Mouse (Mus musculus): ENCODE results near the gene Klra3. TPM values are rescaled to one million over a fixed set of nuclear protein-coding genes. Genes with fewer than 3 reads are reported as not detected.
"Not testable (repeated sequence)": the region's sequence is repeated elsewhere in the genome, so short reads cannot be mapped to it uniquely, and the experiment has no call there.

Klra3 gene
- total RNA-seq (2014; rRNA removed) (0.20 TPM in 1 of 2 replicates, not detected in the other), polyA plus RNA-seq (2012; rRNA removed) (not detected in 2 replicates)

GRCm38 (mm10) chr6:130337411-130337810, at the start of gene Klra3:
Gene Klra3 (minus strand): TSS chr6:130337574.
- no peak within 1 kb of the TSS for H3K4me3 ChIP-seq (ENCODE audit: insufficient read depth, low read depth, low read length)
- H3K4me1 ChIP-seq (ENCODE audit: control insufficient read depth, insufficient read depth, low read length), result no peaks in the 10 kb centered on the region
- no peak within 1 kb of the TSS for H3K9ac ChIP-seq (ENCODE audit: low read depth, low read length)
- no peak within 1 kb of the TSS for H3K27ac ChIP-seq (replicated peaks; ENCODE audit: insufficient read depth, low read depth, low read length)
- H3K36me3 ChIP-seq (ENCODE audit: control insufficient read depth, insufficient read depth, low read length), result no peaks in the 10 kb centered on the region
- no peak for DNase-seq (ENCODE audit: extremely low read depth, low read depth, low spot score)
- WGBS, result 78% methylated on average over 8 of the region's 8 CpGs
- no peak for TF ChIP-seq CTCF (IDR thresholded peaks at IDR 0.05; ENCODE audit: low read depth, low read length)
- no peak for TF ChIP-seq POLR2A (IDR thresholded peaks at IDR 0.05; ENCODE audit: extremely low read depth, insufficient read depth, low read length)
- no peaks in the 10 kb centered on the region for H3K27me3 ChIP-seq (ENCODE audit: control insufficient read depth, insufficient read depth, low read length)
- H3K79me2 ChIP-seq (ENCODE audit: control insufficient read depth, insufficient read depth, low read length), result no peaks in the 10 kb centered on the region

DNA sequence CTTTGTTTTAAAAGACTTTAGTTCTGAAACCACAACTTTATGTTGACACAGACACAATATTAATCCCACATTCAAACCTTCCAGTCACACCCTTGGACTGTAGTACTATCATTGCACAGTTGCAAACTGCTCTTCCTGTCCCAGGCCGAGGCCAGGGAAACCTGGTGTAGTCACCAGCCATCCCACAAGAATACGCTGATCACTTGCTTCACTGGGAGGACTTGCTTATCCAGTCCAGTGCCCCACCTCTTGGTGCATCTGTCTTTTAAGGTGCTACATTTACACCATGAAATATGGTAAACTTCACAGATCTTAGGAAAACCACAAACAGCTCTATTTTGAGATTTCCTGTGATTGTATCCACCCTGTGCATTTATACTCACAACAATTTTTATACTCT, 49.4 kb upstream of the Klra3 start, which contains the start of gene Klra1:
Gene Klra1, minus strand, starts transcription at position 125 of the 400 bp plus-strand sequence.
- no peaks in the 10 kb centered on the region for H3K27me3 ChIP-seq (ENCODE audit: control insufficient read depth, insufficient read depth, low read length)
- WGBS, result 77% methylated on average over 2 of the region's 2 CpGs
- no peak for TF ChIP-seq CTCF (IDR thresholded peaks at IDR 0.05; ENCODE audit: low read depth, low read length)
- no peak for TF ChIP-seq POLR2A (IDR thresholded peaks at IDR 0.05; ENCODE audit: extremely low read depth, insufficient read depth, low read length)
- no peak for DNase-seq (ENCODE audit: extremely low read depth, low read depth, low spot score)
- H3K4me3 ChIP-seq (ENCODE audit: insufficient read depth, low read depth, low read length), result no peak within 1 kb of the TSS
- no peak within 1 kb of the TSS for H3K27ac ChIP-seq (replicated peaks; ENCODE audit: insufficient read depth, low read depth, low read length)
- no peaks in the 10 kb centered on the region for H3K4me1 ChIP-seq (ENCODE audit: control insufficient read depth, insufficient read depth, low read length)
- H3K9ac ChIP-seq (ENCODE audit: low read depth, low read length), result no peak within 1 kb of the TSS
- no peaks in the 10 kb centered on the region for H3K79me2 ChIP-seq (ENCODE audit: control insufficient read depth, insufficient read depth, low read length)
- H3K36me3 ChIP-seq (ENCODE audit: control insufficient read depth, insufficient read depth, low read length), result no peaks in the 10 kb centered on the region

DNA sequence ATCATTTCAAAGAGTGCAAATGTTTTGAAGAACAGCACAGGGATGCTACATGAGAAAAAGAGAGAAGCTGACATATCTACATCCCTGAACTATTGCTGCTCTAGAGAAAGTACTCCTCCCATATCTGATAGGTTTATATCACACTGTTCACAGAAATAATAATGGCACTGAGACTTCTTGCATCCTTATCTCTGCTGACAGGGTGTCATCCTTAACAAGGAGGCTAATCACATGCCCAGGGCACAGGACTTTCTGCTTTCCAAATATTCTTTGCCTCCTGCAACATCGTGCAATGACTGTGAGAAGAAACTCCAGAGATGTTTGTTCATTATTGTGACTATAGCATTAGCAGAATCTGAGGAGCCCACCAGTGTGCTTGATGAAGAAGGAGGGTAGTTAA, 48.4 kb upstream of the Klra3 start:
- DNase-seq (ENCODE audit: extremely low read depth, low read depth, low spot score), result no peak
- Histone ChIP-seq H3K9ac (ENCODE audit: low read depth, low read length) (no peak overlapping the region), H3K79me2 (ENCODE audit: control insufficient read depth, insufficient read depth, low read length) (no peaks in the 10 kb centered on the region), H3K4me3 (ENCODE audit: insufficient read depth, low read depth, low read length) (no peak overlapping the region), H3K4me1 (ENCODE audit: control insufficient read depth, insufficient read depth, low read length) (no peaks in the 10 kb centered on the region), H3K36me3 (ENCODE audit: control insufficient read depth, insufficient read depth, low read length) (no peaks in the 10 kb centered on the region), H3K27me3 (ENCODE audit: control insufficient read depth, insufficient read depth, low read length) (no peaks in the 10 kb centered on the region), H3K27ac (replicated peaks; ENCODE audit: insufficient read depth, low read depth, low read length) (no peak overlapping the region)
- 52% methylated on average over 1 of the region's 1 CpGs for WGBS
- TF ChIP-seq CTCF (IDR thresholded peaks at IDR 0.05; ENCODE audit: low read depth, low read length) (no peak), POLR2A (IDR thresholded peaks at IDR 0.05; ENCODE audit: extremely low read depth, insufficient read depth, low read length) (no peak)

DNA sequence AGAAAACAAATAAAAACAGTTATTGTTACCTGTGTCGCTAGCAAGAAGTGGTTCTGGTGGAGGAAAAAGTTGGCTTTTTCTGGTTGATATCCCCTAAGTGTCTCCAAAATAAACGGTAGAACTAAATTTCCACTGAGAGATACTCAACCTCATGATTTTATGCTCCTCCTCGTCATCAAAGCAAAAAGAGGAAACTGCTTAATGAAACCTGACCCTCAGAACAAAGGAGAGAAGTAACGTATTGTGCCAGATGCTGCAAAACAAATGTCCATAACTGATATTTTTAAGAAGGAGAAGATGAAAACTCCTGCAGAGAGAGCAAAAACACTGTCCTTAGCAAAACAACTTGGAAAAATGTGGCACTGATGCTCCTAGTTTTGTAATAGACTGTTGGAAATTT, 45.0 kb upstream of the Klra3 start:
- 69% methylated on average over 4 of the region's 4 CpGs for WGBS

DNA sequence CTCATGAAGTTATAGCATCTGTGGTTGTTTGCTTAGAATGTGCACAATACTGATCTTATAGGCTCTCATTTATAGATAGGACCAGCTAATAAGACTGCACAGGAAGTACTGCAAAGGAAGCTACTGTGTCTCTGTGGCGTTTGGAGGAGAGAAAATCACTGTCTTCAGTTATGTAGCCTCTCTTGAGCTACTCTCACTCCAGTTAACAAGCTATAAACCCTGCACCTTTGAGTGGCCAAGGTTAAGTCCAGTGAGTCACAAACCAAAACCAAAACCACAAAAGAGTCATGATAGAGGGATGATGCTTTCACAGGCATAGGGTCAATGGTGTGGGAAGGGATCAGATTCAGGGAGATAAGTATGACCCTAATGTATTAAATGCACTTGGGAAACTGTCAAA, 8.0 kb upstream of the Klra3 start:
- not testable (repeated sequence) for H3K4me1 ChIP-seq (ENCODE audit: control insufficient read depth, insufficient read depth, low read length); H3K27ac ChIP-seq (replicated peaks; ENCODE audit: insufficient read depth, low read depth, low read length); DNase-seq (ENCODE audit: extremely low read depth, low read depth, low spot score); H3K79me2 ChIP-seq (ENCODE audit: control insufficient read depth, insufficient read depth, low read length); H3K4me3 ChIP-seq (ENCODE audit: insufficient read depth, low read depth, low read length); H3K27me3 ChIP-seq (ENCODE audit: control insufficient read depth, insufficient read depth, low read length); H3K36me3 ChIP-seq (ENCODE audit: control insufficient read depth, insufficient read depth, low read length); H3K9ac ChIP-seq (ENCODE audit: low read depth, low read length)
- 18% methylated on average over 1 of the region's 1 CpGs for WGBS

More for the DNA sequence above, 45.0 kb upstream of the Klra3 start:
- DNase-seq (ENCODE audit: extremely low read depth, low read depth, low spot score), result no peak
- TF ChIP-seq CTCF (IDR thresholded peaks at IDR 0.05; ENCODE audit: low read depth, low read length), result no peak
- TF ChIP-seq POLR2A (IDR thresholded peaks at IDR 0.05; ENCODE audit: extremely low read depth, insufficient read depth, low read length), result no peak
- Histone ChIP-seq H3K27ac (replicated peaks; ENCODE audit: insufficient read depth, low read depth, low read length) (no peak overlapping the region), H3K9ac (ENCODE audit: low read depth, low read length) (no peak overlapping the region), H3K4me3 (ENCODE audit: insufficient read depth, low read depth, low read length) (no peak overlapping the region), H3K36me3 (ENCODE audit: control insufficient read depth, insufficient read depth, low read length) (no peaks in the 10 kb centered on the region), H3K27me3 (ENCODE audit: control insufficient read depth, insufficient read depth, low read length) (no peaks in the 10 kb centered on the region), H3K4me1 (ENCODE audit: control insufficient read depth, insufficient read depth, low read length) (no peaks in the 10 kb centered on the region), H3K79me2 (ENCODE audit: control insufficient read depth, insufficient read depth, low read length) (no peaks in the 10 kb centered on the region)

- not testable (repeated sequence) for H3K9ac ChIP-seq (ENCODE audit: low read depth, low read length); H3K4me3 ChIP-seq (ENCODE audit: insufficient read depth, low read depth, low read length); H3K27me3 ChIP-seq (ENCODE audit: control insufficient read depth, insufficient read depth, low read length); H3K4me1 ChIP-seq (ENCODE audit: control insufficient read depth, insufficient read depth, low read length); H3K79me2 ChIP-seq (ENCODE audit: control insufficient read depth, insufficient read depth, low read length); DNase-seq (ENCODE audit: extremely low read depth, low read depth, low spot score); H3K36me3 ChIP-seq (ENCODE audit: control insufficient read depth, insufficient read depth, low read length); H3K27ac ChIP-seq (replicated peaks; ENCODE audit: insufficient read depth, low read depth, low read length)
- WGBS, result 83% methylated on average over 2 of the region's 2 CpGs
Measured at GRCm38 (mm10) chr6:130341973-130342372, 4.6 kb upstream of the Klra3 start.

All from liver, adult 2 months (tissue).